Mouse (Mus musculus) liver, embryonic 13.5 days (tissue): ENCODE results near the gene Ppil6. TPM values are rescaled to one million over a fixed set of nuclear protein-coding genes. Genes with fewer than 3 reads are reported as not detected.

Experiments used
- ATAC-seq: fragments of 200-750 bp; cut with Nextera tagmentation; 2 replicates; pipeline ENCODE4 v1.8.0; 2017; ENCODE audit warnings: low read depth, mild to moderate bottlenecking, moderate number of reproducible peaks, moderate library complexity
- DNase-seq: peaks from one replicate; pipeline ENCODE4 v3.0.0; 2022
- H3K27ac ChIP-seq: fragments of 300-500 bp; sonication (generic); 2 replicates; pipeline ENCODE4 v1.5.1; 2015; ENCODE audit warnings: moderate library complexity, mild to moderate bottlenecking, inconsistent platforms
- H3K27me3 ChIP-seq: fragments of 300-500 bp; sonication (generic); 2 replicates; pipeline ENCODE4 v1.6.1; 2015; ENCODE audit warnings: mild to moderate bottlenecking, inconsistent platforms
- H3K36me3 ChIP-seq: fragments of 300-500 bp; sonication (generic); 2 replicates; pipeline ENCODE4 v1.6.1; 2015; ENCODE audit warnings: mild to moderate bottlenecking, inconsistent platforms
- H3K4me1 ChIP-seq: fragments of 300-500 bp; sonication (generic); replicated peaks from 2 replicates; pipeline ENCODE4 v1.6.1; 2015; ENCODE audit warnings: inconsistent platforms
- H3K4me2 ChIP-seq: fragments of 300-500 bp; sonication (generic); 2 replicates; pipeline ENCODE4 v1.6.1; 2015; ENCODE audit warnings: inconsistent platforms, mild to moderate bottlenecking, moderate library complexity
- H3K4me3 ChIP-seq: fragments of 300-500 bp; sonication (generic); replicated peaks from 2 replicates; pipeline ENCODE4 v1.5.1; 2015; ENCODE audit warnings: mild to moderate bottlenecking, inconsistent platforms
- H3K9ac ChIP-seq: fragments of 300-500 bp; sonication (generic); 2 replicates; pipeline ENCODE4 v1.6.1; 2015; ENCODE audit warnings: mild to moderate bottlenecking, inconsistent platforms
- H3K9me3 ChIP-seq: fragments of 300-500 bp; sonication (generic); replicated peaks from 2 replicates; pipeline ENCODE4 v1.6.1; 2016; ENCODE audit warnings: inconsistent platforms
- WGBS: fragments of 180-500 bp; shearing (Covaris S2); methylation state at CpG from one replicate; pipeline ENCODE4 v1.1.7; 2015; ENCODE audit not compliant: insufficient replicate concordance; 5-methylcytosine and 5-hydroxymethylcytosine counted together
- polyA plus RNA-seq: library from polyadenylated mRNA; unstranded; fragments of >200 nt; fragmentation: Nextera tagmentation; extraction: Ambion mirVana; gene quantifications from 2 replicates; pipeline ENCODE4 v1.2.1, GENCODE M21; 2015

Gene Ppil6
- polyA plus RNA-seq: not detected in 2 replicates

- Histone ChIP-seq H3K4me2 (peak within 1 kb of the TSS; percentile 100), H3K4me3 (peak within 1 kb of the TSS; percentile 71), H3K36me3 (peaks cover 27% of the 10 kb centered on the region), H3K27ac (peak within 1 kb of the TSS; percentile 43), H3K9ac (peak within 1 kb of the TSS; percentile 73), H3K27me3 (peaks cover 15% of the 10 kb centered on the region), H3K9me3 (no peaks in the 10 kb centered on the region), H3K4me1 (peaks cover 24% of the 10 kb centered on the region)
- DNase-seq (peak; percentile 95), ATAC-seq (peak; percentile 91)
- WGBS: 2% methylated on average over 50 of the region's 50 CpGs
Measured at GRCm38 (mm10) chr10:41489708-41490517, at the start of gene Ppil6, which contains the start of gene Smpd2. Ppil6 (plus strand) TSS chr10:41490439. Smpd2 (minus strand) TSS chr10:41490369.

GRCm38 (mm10) chr10:41448216-41448615, 42.0 kb upstream of the Ppil6 start:
- no peak for DNase-seq
- 26% methylated on average over 1 of the region's 1 CpGs for WGBS
- no peak overlapping the region for H3K27ac ChIP-seq
- no peak overlapping the region for H3K4me2 ChIP-seq
- H3K4me1 ChIP-seq: peaks cover 40% of the 10 kb centered on the region
- peaks cover 14% of the 10 kb centered on the region for H3K36me3 ChIP-seq
- H3K4me3 ChIP-seq: no peak overlapping the region
- ATAC-seq: no peak
- 0 out of 2 replicates have a peak, but pooled peaks cover 4% of the 10 kb centered on the region for H3K27me3 ChIP-seq
- H3K9ac ChIP-seq: no peak overlapping the region
- no peaks in the 10 kb centered on the region for H3K9me3 ChIP-seq

GRCm38 (mm10) chr10:41449684-41450083, 40.6 kb upstream of the Ppil6 start:
- DNase-seq (peak; percentile 6), ATAC-seq (peak; percentile 17; the same call in 1 of the 2 replicates)
- peaks cover 14% of the 10 kb centered on the region for H3K36me3 ChIP-seq
- 15% methylated on average over 14 of the region's 14 CpGs for WGBS
- peak overlapping the region; percentile 85 for H3K4me2 ChIP-seq
- H3K27me3 ChIP-seq: 0 out of 2 replicates have a peak, but pooled peaks cover 4% of the 10 kb centered on the region
- no peaks in the 10 kb centered on the region for H3K9me3 ChIP-seq
- peak overlapping the region; percentile 95 for H3K4me3 ChIP-seq
- H3K4me1 ChIP-seq: peaks cover 47% of the 10 kb centered on the region
- peak overlapping the region; percentile 89 for H3K9ac ChIP-seq
- peak overlapping the region; percentile 83 for H3K27ac ChIP-seq

GRCm38 (mm10) chr10:41450137-41450670, 40.0 kb upstream of the Ppil6 start, which contains the start of gene Zbtb24:
Zbtb24 (plus strand) TSS chr10:41450383.
- peak within 1 kb of the TSS; percentile 85 for H3K4me2 ChIP-seq
- peak; percentile 95 for DNase-seq
- H3K4me1 ChIP-seq: peaks cover 47% of the 10 kb centered on the region
- ATAC-seq: peak; percentile 94
- H3K9ac ChIP-seq: peak within 1 kb of the TSS; percentile 89
- H3K4me3 ChIP-seq: peak within 1 kb of the TSS; percentile 95
- peak within 1 kb of the TSS; percentile 83 for H3K27ac ChIP-seq
- under 1% methylated on average over 49 of the region's 49 CpGs for WGBS
- H3K27me3 ChIP-seq: 0 out of 2 replicates have a peak, but pooled peaks cover 4% of the 10 kb centered on the region
- H3K9me3 ChIP-seq: no peaks in the 10 kb centered on the region
- peaks cover 17% of the 10 kb centered on the region for H3K36me3 ChIP-seq

- Histone ChIP-seq H3K27me3 (0 out of 2 replicates have a peak, but pooled peaks cover 4% of the 10 kb centered on the region), H3K4me2 (peak overlapping the region; percentile 85), H3K27ac (peak overlapping the region; percentile 70), H3K36me3 (peaks cover 24% of the 10 kb centered on the region), H3K4me3 (peak overlapping the region; percentile 95), H3K9ac (peak overlapping the region; percentile 89), H3K4me1 (peaks cover 48% of the 10 kb centered on the region), H3K9me3 (no peaks in the 10 kb centered on the region)
- ATAC-seq (no peak), DNase-seq (no peak)
- WGBS: 48% methylated on average over 18 of the region's 18 CpGs
Measured at GRCm38 (mm10) chr10:41450780-41451522, 39.3 kb upstream of the Ppil6 start.

- Histone ChIP-seq H3K27ac (no peak overlapping the region), H3K4me2 (peak overlapping the region; percentile 85), H3K9ac (peak overlapping the region; percentile 17; the same call in 1 of the 2 replicates), H3K4me1 (peaks cover 54% of the 10 kb centered on the region), H3K9me3 (no peaks in the 10 kb centered on the region), H3K36me3 (peaks cover 31% of the 10 kb centered on the region), H3K4me3 (no peak overlapping the region), H3K27me3 (no peaks in the 10 kb centered on the region)
- 89% methylated on average over 9 of the region's 9 CpGs for WGBS
- no peak for DNase-seq
- ATAC-seq: no peak
Measured at GRCm38 (mm10) chr10:41451656-41452055, 38.6 kb upstream of the Ppil6 start.

- DNase-seq (no peak), ATAC-seq (no peak)
- no peak overlapping the region for H3K27ac ChIP-seq
- no peak overlapping the region for H3K4me2 ChIP-seq
- H3K4me1 ChIP-seq: peaks cover 53% of the 10 kb centered on the region
- H3K9ac ChIP-seq: no peak overlapping the region
- H3K4me3 ChIP-seq: no peak overlapping the region
- H3K9me3 ChIP-seq: no peaks in the 10 kb centered on the region
- peaks cover 38% of the 10 kb centered on the region for H3K36me3 ChIP-seq
- WGBS: 78% methylated on average over 3 of the region's 3 CpGs
- H3K27me3 ChIP-seq: no peaks in the 10 kb centered on the region
Measured at GRCm38 (mm10) chr10:41452791-41453190, 37.4 kb upstream of the Ppil6 start.

- no peak for ATAC-seq
- Histone ChIP-seq H3K4me3 (no peak overlapping the region), H3K9me3 (no peaks in the 10 kb centered on the region), H3K9ac (no peak overlapping the region), H3K36me3 (peaks cover 48% of the 10 kb centered on the region), H3K27ac (no peak overlapping the region), H3K4me2 (no peak overlapping the region), H3K4me1 (peaks cover 6% of the 10 kb centered on the region), H3K27me3 (no peaks in the 10 kb centered on the region)
- DNase-seq: no peak
- WGBS: 79% methylated on average over 4 of the region's 4 CpGs
Measured at GRCm38 (mm10) chr10:41459990-41460389, 30.2 kb upstream of the Ppil6 start.

GRCm38 (mm10) chr10:41460501-41460900, 29.7 kb upstream of the Ppil6 start:
- Histone ChIP-seq H3K9ac (no peak overlapping the region), H3K4me2 (no peak overlapping the region), H3K4me3 (no peak overlapping the region), H3K9me3 (no peaks in the 10 kb centered on the region), H3K27me3 (no peaks in the 10 kb centered on the region), H3K4me1 (peaks cover 6% of the 10 kb centered on the region), H3K27ac (no peak overlapping the region), H3K36me3 (peaks cover 43% of the 10 kb centered on the region)
- WGBS: 37% methylated on average over 2 of the region's 2 CpGs
- DNase-seq (no peak), ATAC-seq (no peak)

- DNase-seq (no peak), ATAC-seq (no peak)
- H3K9me3 ChIP-seq: no peaks in the 10 kb centered on the region
- WGBS: 76% methylated on average over 3 of the region's 3 CpGs
- H3K4me2 ChIP-seq: no peak overlapping the region
- no peak overlapping the region for H3K27ac ChIP-seq
- H3K4me3 ChIP-seq: no peak overlapping the region
- H3K4me1 ChIP-seq: peaks cover 4% of the 10 kb centered on the region
- peaks cover 37% of the 10 kb centered on the region for H3K36me3 ChIP-seq
- no peaks in the 10 kb centered on the region for H3K27me3 ChIP-seq
- no peak overlapping the region for H3K9ac ChIP-seq
Measured at GRCm38 (mm10) chr10:41461057-41461722, 29.0 kb upstream of the Ppil6 start.
